11 mouse cellular contexts compared by ENCODE assay signal in the genomic region with DNA sequence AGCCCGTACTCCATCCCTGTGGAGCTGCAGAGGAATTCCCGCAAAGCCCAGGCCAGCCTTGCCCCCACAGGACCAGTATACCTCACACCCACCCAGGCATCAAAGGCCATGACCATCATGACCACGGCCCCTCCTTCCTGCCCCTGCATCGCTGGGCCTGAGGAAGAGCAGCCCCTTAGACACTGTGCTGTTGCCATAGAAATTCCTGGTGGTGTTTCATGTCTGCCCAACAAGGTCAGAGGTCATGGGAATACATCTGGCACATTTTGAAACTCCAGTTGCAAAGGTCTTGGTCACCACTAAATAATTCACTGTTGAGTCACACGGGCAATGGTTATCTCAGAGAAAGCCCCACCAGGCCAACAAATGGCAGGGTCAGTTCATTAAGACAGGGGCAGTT.
DNase-seq lines count a peak whose midpoint lies in the region; ATAC-seq and TF ChIP-seq lines count a peak whose summit lies in the region.
"Had no signal": no experiment of that assay in that cellular context is flagged by ENCODE, and none has a peak within 500 bp of the region (broad histone marks: within the 10 kb centered on the region; RNA-seq: fewer than 3 reads in every experiment).

No protein-coding gene starts in this region.

- H3K4me2 ChIP-seq in forebrain, embryonic 14.5 days (ENCODE audit: low read length) = no peak overlapping the region
- no peak overlapping the region for H3K4me2 ChIP-seq in myocyte (ENCODE audit: low read depth)
- H3K4me2 ChIP-seq: liver, embryonic 12.5 days had no signal

- WGBS in forebrain, embryonic 14.5 days = 47% methylated on average over 5 of the region's 5 CpGs
- WGBS in limb, embryonic 10.5 days = 9% methylated on average over 5 of the region's 5 CpGs

- peak; percentile 22 for DNase-seq in kidney, postnatal 14 days
- no peak for DNase-seq in kidney, postnatal 4 days
- DNase-seq in adrenal gland, postnatal 10 days = peak; percentile 35
- DNase-seq in forebrain, embryonic 14.5 days (ENCODE audit: low spot score) = no peak
- DNase-seq in spleen, postnatal 4 days (ENCODE audit: low spot score in 2 of 2) = no peak
- DNase-seq in thymus, adult 18-20 months = no peak
- DNase-seq in limb, embryonic 10.5 days (ENCODE audit: low spot score) = no peak
- DNase-seq: kidney, adult 11 months; right cerebral cortex, postnatal 25 days had no signal

- H3K36me3 ChIP-seq in forebrain, embryonic 14.5 days (ENCODE audit: control insufficient read depth, insufficient read depth, low read length) = no peaks in the 10 kb centered on the region
- no peaks in the 10 kb centered on the region for H3K36me3 ChIP-seq in myocyte (ENCODE audit: control insufficient read depth, insufficient read depth)
- H3K36me3 ChIP-seq in limb, embryonic 10.5 days = no peaks in the 10 kb centered on the region
- H3K36me3 ChIP-seq: liver, embryonic 12.5 days had no signal

- H3K27ac ChIP-seq in forebrain, embryonic 14.5 days (ENCODE audit: low read depth, low read length) = peak overlapping the region; percentile 56; the same call in 1 of the 2 replicates
- no peak overlapping the region for H3K27ac ChIP-seq in limb, embryonic 10.5 days
- H3K27ac ChIP-seq: liver, embryonic 12.5 days had no signal

- H3K9me3 ChIP-seq in forebrain, embryonic 14.5 days (replicated peaks; ENCODE audit: control insufficient read depth, low read length) = no peaks in the 10 kb centered on the region
- no peaks in the 10 kb centered on the region for H3K9me3 ChIP-seq in limb, embryonic 10.5 days (replicated peaks)
- H3K9me3 ChIP-seq: liver, embryonic 12.5 days had no signal

- H3K27me3 ChIP-seq in forebrain, embryonic 14.5 days (replicated peaks; ENCODE audit: control insufficient read depth, insufficient read depth, low read length) = 0 out of 2 replicates have a peak, but pooled peaks cover 3% of the 10 kb centered on the region
- H3K27me3 ChIP-seq in myocyte (ENCODE audit: control insufficient read depth, insufficient read depth, insufficient read length) = peaks cover 6% of the 10 kb centered on the region
- peaks cover 69% of the 10 kb centered on the region for H3K27me3 ChIP-seq in limb, embryonic 10.5 days (ENCODE audit: low read depth, poor library complexity, severe bottlenecking)

- no peak for TF ChIP-seq POLR2A in myocyte (IDR thresholded peaks at IDR 0.05; ENCODE audit: insufficient read length, low read depth)

- peaks cover 27% of the 10 kb centered on the region for H3K4me1 ChIP-seq in forebrain, embryonic 14.5 days (ENCODE audit: control insufficient read depth, insufficient read depth, low read length)
- peaks cover 41% of the 10 kb centered on the region for H3K4me1 ChIP-seq in limb, embryonic 10.5 days
- H3K4me1 ChIP-seq: liver, embryonic 12.5 days had no signal

- no peak overlapping the region for H3ac ChIP-seq in myocyte (ENCODE audit: control insufficient read depth, insufficient read length)

- H3K4me3 ChIP-seq in forebrain, embryonic 14.5 days (ENCODE audit: low read depth, low read length) = no peak overlapping the region
- H3K4me3 ChIP-seq in myocyte = no peak overlapping the region
- no peak overlapping the region for H3K4me3 ChIP-seq in limb, embryonic 10.5 days
- H3K4me3 ChIP-seq: liver, embryonic 12.5 days had no signal

- ATAC-seq in forebrain, embryonic 14.5 days = no peak
- ATAC-seq: liver, embryonic 12.5 days had no signal

- H3K9ac ChIP-seq in forebrain, embryonic 14.5 days (ENCODE audit: low read length) = no peak overlapping the region
- H3K9ac ChIP-seq: liver, embryonic 12.5 days had no signal

- no peaks in the 10 kb centered on the region for H3K79me2 ChIP-seq in myocyte (ENCODE audit: control insufficient read depth, insufficient read depth)

TF ChIP-seq in myocyte, 11 proteins besides CTCF, POLR2A, EP300 and RAD21:
- TF ChIP-seq E2F4 (IDR thresholded peaks at IDR 0.05; ENCODE audit: insufficient read depth) = no peak
- 0 out of 2 replicates have a peak, but pooled peaks have one; percentile 39 for TF ChIP-seq CEBPB (IDR thresholded peaks at IDR 0.05; ENCODE audit: insufficient read depth, poor library complexity, severe bottlenecking)

Comparison
In these comparisons a context has a peak if more than half of its experiments do, and no peak if none do; other contexts are left out.
1. DNase-seq: peak in kidney, postnatal 14 days (single experiment) and adrenal gland, postnatal 10 days (single experiment); none in kidney, postnatal 4 days (0 of 2), forebrain, embryonic 14.5 days (single experiment), spleen, postnatal 4 days (0 of 2), thymus, adult 18-20 months (0 of 2) and limb, embryonic 10.5 days (single experiment).